Mouse (Mus musculus) ES-E14 (cell line): Measurements from ENCODE around the gene Dcaf17.

ENCODE experiments used
- CHD2 ChIP-seq: IDR thresholded peaks from 2 replicates; pipeline ENCODE4 v1.6.1; 2014; ENCODE audit warnings: mild to moderate bottlenecking, low read depth, low read length, inconsistent platforms
- HCFC1 ChIP-seq: IDR thresholded peaks from 2 replicates; pipeline ENCODE4 v1.6.1; 2012; ENCODE audit warnings: low read length, inconsistent platforms, borderline replicate concordance; ENCODE audit not compliant: insufficient read depth
- MAFK ChIP-seq: IDR thresholded peaks from 2 replicates; pipeline ENCODE4 v1.6.1; 2014; ENCODE audit warnings: mild to moderate bottlenecking, low read depth, low read length, inconsistent platforms; ENCODE audit not compliant: insufficient read depth
- ZC3H11A ChIP-seq: IDR thresholded peaks from 2 replicates; pipeline ENCODE4 v1.6.1; 2012; ENCODE audit warnings: low read depth, mild to moderate bottlenecking, inconsistent platforms, low read length, borderline replicate concordance
- ZNF384 ChIP-seq: IDR thresholded peaks from 2 replicates; pipeline ENCODE4 v1.6.1; 2012; ENCODE audit warnings: low read depth, low read length, inconsistent platforms

DNA sequence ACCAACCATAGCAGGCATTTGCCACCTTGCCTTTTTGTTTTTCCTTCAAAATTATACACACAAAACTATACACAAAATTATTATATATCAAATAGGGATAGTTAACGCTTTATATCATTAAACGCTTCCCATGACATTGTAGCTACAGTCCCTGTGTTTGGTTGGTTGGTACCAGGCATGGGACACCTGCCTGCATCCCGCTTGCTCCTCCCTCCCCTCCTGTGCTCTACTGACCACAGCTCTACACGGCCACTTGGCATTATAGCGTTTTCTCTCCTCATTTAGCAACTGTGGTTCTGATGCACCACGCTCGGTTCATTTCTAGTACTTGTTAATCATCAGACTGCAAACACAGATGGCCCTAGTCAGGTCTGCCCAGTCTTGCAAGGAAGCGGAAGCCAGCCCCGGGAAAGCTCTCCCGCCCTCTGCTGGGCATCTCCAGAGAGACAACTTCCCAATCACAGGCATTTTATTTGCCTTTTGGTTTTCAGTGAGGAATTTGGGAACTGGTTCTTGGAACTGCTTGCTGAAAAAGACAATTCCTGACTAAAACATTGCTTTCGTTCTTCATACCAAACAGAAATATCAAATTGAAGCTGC lies 15.5 kb upstream of the Dcaf17 start:
- no peak for TF ChIP-seq HCFC1
- no peak for TF ChIP-seq ZNF384
- peak; percentile 49; the same call in 1 of the 2 replicates for TF ChIP-seq ZC3H11A
- TF ChIP-seq MAFK = no peak
- TF ChIP-seq CHD2 = no peak
